Mouse (Mus musculus): ENCODE measurements around the gene Olfr165.
"Not testable (repeated sequence)": the region's sequence is repeated elsewhere in the genome, so short reads cannot be mapped to it uniquely, and the experiment has no call there.

Olfr165 gene

GRCm38 (mm10) chr16:19423034-19423433 is at the start of gene Olfr165:
Olfr165 (minus strand) TSS chr16:19423134.
- no peak for DNase-seq (ENCODE audit: low spot score in 2 of 2)

GRCm38 (mm10) chr16:19464365-19464764 is 41.4 kb upstream of the Olfr165 start:
- no peak for DNase-seq (ENCODE audit: low spot score in 2 of 2)

- not testable (repeated sequence) for DNase-seq (ENCODE audit: low spot score in 2 of 2)
Observed at GRCm38 (mm10) chr16:19458741-19459140, 35.8 kb upstream of the Olfr165 start.

- no peak for DNase-seq (ENCODE audit: low spot score in 2 of 2)
Observed at GRCm38 (mm10) chr16:19387984-19388383, 35.0 kb downstream of the Olfr165 start.
